Mouse (Mus musculus): ENCODE measurements at regions not wholly inside any gene's neighbourhood (a gene's known extent, or its start where the extent isn't known, plus 50 kb on each side); places are given as distances from the start of the nearest gene placed in this dataset.
A peak's percentile ranks its signal among the peaks of the same experiment; 100 is the strongest.

DNA sequence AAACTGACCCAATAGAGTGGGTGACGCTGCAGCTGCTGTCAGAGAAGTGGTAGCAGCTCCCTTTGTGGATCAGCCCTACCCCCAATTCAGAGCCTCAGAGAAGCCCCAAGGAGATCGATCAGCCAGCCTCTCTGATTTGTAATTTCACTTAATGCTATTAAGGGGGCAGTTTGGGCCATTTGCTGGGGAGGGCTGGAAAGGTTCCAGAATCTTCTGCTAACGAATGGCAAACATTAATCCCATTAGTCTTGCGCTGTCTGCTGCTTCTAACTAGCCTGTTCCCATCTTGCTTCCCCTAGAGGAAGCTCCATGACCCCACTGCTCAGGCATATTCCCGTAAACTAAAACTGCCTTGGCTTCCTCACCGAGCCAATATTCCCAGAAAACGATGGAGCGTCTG is 59.9 kb upstream of the Lrrn2 start:
- no peaks in the 10 kb centered on the region for H3K36me3 ChIP-seq (replicated peaks; ENCODE audit: low read length)
- TF ChIP-seq GATA1 (IDR thresholded peaks at IDR 0.05; ENCODE audit: borderline replicate concordance, low read length) (no peak), FLI1 (IDR thresholded peaks at IDR 0.05; ENCODE audit: low read length) (no peak)

DNA sequence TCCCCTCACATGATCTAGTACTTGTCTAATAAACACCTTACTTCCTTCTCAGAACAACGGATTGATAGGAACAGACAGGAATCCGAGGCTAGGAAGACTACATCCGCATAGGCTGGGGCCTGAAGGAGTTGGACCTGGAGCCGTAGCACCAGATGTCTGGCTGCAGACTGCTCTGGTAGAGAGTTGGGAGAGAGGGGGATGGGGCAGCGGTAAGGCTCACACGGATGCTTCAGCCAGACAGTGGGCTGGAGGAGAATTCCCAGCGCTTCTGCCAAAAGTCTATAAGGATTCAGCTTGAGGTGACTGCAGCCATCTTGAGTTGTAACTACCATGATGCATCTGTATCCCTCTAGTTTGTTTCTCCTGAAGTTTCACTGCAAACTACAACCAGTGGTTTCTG is 61.8 kb upstream of the Lrrn2 start:
- H3K27me3 ChIP-seq (replicated peaks): peaks cover 59% of the 10 kb centered on the region
- TF ChIP-seq GATA1 (IDR thresholded peaks at IDR 0.05; ENCODE audit: borderline replicate concordance, low read length) (no peak), FLI1 (IDR thresholded peaks at IDR 0.05; ENCODE audit: low read length) (no peak)
- no peaks in the 10 kb centered on the region; the same call in 1 of the 2 replicates for H3K4me1 ChIP-seq

More for the DNA sequence above, 59.9 kb upstream of the Lrrn2 start:
- Histone ChIP-seq H3K4me1 (no peaks in the 10 kb centered on the region), H3K9me3 (no peaks in the 10 kb centered on the region), H3K4me3 (replicated peaks) (no peak overlapping the region), H3K27me3 (replicated peaks) (peaks cover 46% of the 10 kb centered on the region)

DNA sequence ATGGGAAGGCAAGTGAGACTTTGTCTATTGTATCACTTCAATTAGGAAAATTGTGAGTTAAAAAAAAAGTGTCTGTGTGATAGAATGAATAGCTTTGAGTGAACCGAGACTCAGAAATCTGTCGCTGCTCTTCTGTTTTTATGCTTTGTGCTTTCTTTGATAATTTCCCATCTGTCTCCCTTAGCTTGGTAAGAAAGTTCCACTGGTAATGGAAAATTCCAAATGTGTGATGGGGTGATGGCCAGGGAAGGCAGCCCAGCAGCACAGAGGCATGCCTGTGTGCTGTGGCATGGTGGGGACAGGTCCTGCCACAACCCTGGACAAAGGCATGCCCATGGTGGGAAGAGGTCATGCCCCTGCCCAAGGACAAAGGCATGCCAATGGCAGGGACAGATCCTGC is 62.7 kb upstream of the Lrrn2 start:
- no peak for TF ChIP-seq GATA1 (IDR thresholded peaks at IDR 0.05; ENCODE audit: borderline replicate concordance, low read length)
- TF ChIP-seq FLI1 (IDR thresholded peaks at IDR 0.05; ENCODE audit: low read length): no peak
- no peak overlapping the region for H3K4me3 ChIP-seq (replicated peaks)
- no peaks in the 10 kb centered on the region for H3K36me3 ChIP-seq (replicated peaks; ENCODE audit: low read length)
- no peaks in the 10 kb centered on the region; the same call in 1 of the 2 replicates for H3K4me1 ChIP-seq
- peaks cover 65% of the 10 kb centered on the region for H3K27me3 ChIP-seq (replicated peaks)
- no peaks in the 10 kb centered on the region for H3K9me3 ChIP-seq

More for the DNA sequence above, 61.8 kb upstream of the Lrrn2 start:
- Histone ChIP-seq H3K9me3 (no peaks in the 10 kb centered on the region), H3K36me3 (replicated peaks; ENCODE audit: low read length) (no peaks in the 10 kb centered on the region), H3K4me3 (replicated peaks) (no peak overlapping the region)

DNA sequence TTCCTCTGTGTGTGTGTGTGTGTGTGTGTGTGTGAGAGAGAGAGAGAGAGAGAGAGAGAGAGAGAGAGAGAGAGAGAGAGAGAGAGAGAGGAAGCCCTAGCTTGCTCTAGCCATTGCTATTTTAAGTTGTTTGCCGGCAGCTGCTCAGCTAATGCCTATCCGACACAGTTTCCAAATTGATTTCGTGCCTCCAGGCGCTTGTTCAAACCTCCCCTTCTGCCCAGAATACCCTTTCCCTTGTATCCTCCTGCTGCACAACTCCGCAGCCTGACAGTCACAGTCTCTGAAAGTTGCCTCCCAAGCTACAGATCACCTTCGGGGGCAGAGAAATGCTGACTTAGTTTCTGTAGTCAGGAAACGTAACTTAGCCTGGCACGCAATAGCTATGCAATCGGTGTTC is 63.9 kb upstream of the Nfasc start:
- Histone ChIP-seq H3K27me3 (replicated peaks) (peaks cover 54% of the 10 kb centered on the region), H3K4me1 (no peaks in the 10 kb centered on the region; the same call in 1 of the 2 replicates), H3K4me3 (replicated peaks) (no peak overlapping the region), H3K9me3 (no peaks in the 10 kb centered on the region), H3K36me3 (replicated peaks; ENCODE audit: low read length) (no peaks in the 10 kb centered on the region)
- TF ChIP-seq FLI1 (IDR thresholded peaks at IDR 0.05; ENCODE audit: low read length) (no peak), GATA1 (IDR thresholded peaks at IDR 0.05; ENCODE audit: borderline replicate concordance, low read length) (no peak)

DNA sequence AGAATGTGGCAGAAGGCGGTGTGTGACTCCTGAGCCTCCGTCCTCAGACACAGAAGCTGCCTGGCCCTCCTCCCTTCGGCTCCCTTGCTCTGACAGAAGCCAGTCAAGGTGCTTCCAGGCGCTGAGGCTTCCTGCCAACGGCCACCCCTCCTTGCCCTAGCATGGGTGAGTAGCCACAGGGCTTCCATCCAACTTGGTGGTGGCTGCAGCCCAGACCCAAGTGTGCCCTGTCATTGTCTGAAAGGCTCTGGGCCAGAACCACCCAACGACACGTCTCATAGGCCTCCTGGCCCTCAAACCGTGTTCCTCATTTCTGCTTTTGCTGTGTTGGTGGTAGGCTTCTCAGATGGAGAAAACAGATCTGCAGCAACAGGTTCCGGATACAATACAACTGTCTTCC is 62.2 kb upstream of the Nfasc start:
- no peaks in the 10 kb centered on the region; the same call in 1 of the 2 replicates for H3K9me3 ChIP-seq
- TF ChIP-seq GATA1 (IDR thresholded peaks at IDR 0.05; ENCODE audit: borderline replicate concordance, low read length): no peak
- TF ChIP-seq FLI1 (IDR thresholded peaks at IDR 0.05; ENCODE audit: low read length): no peak
- peaks cover 4% of the 10 kb centered on the region; the same call in 1 of the 2 replicates for H3K4me1 ChIP-seq
- peaks cover 60% of the 10 kb centered on the region for H3K27me3 ChIP-seq (replicated peaks)
- H3K4me3 ChIP-seq (replicated peaks): no peak overlapping the region
- no peaks in the 10 kb centered on the region for H3K36me3 ChIP-seq (replicated peaks; ENCODE audit: low read length)

DNA sequence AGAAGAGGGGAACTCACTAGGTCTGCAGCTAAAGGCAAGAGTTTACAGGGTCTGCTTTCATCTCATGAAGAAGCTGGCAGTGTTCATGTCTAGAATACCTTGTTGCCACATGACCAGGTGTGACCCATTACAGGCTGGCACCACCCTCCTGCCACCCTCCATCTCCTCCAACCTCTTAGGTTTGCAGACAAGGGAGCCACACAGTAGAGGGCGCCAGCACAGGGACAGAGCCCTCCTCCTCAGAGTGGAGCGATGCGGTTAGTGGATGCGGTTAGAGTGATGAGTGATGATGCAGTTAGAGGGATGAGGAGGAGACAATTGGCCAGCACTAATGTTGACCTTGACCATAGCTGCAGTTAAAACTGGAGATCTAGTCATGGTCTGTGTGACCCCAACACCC is 60.8 kb upstream of the Nfasc start:
- peaks cover 57% of the 10 kb centered on the region for H3K27me3 ChIP-seq (replicated peaks)
- no peaks in the 10 kb centered on the region for H3K36me3 ChIP-seq (replicated peaks; ENCODE audit: low read length)
- TF ChIP-seq FLI1 (IDR thresholded peaks at IDR 0.05; ENCODE audit: low read length) (no peak), GATA1 (IDR thresholded peaks at IDR 0.05; ENCODE audit: borderline replicate concordance, low read length) (no peak)
- H3K9me3 ChIP-seq: no peaks in the 10 kb centered on the region; the same call in 1 of the 2 replicates
- peaks cover 4% of the 10 kb centered on the region; the same call in 1 of the 2 replicates for H3K4me1 ChIP-seq
- no peak overlapping the region for H3K4me3 ChIP-seq (replicated peaks)

DNA sequence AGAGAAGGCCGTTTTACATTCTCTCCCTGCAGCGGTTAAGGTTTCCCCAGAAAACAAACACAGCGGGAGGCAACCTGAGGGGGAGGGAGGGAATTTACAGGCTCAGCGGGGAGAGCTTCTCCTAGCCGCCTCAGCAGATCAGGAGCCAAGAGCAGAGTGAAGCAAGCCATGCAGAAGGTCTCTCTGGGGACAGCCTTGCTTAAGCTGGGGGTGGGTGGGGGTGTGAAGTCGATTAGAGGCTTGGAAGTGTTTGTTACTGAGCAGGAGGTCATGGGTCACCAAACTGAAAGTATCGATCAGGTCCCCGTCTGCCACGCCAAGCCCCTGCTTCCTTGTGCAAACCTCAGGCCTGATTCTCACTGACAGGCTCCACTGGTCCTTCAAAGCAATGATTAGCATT is 58.7 kb upstream of the Nfasc start:
- Histone ChIP-seq H3K4me1 (peaks cover 4% of the 10 kb centered on the region; the same call in 1 of the 2 replicates), H3K27me3 (replicated peaks) (peaks cover 51% of the 10 kb centered on the region), H3K9me3 (no peaks in the 10 kb centered on the region; the same call in 1 of the 2 replicates), H3K36me3 (replicated peaks; ENCODE audit: low read length) (no peaks in the 10 kb centered on the region), H3K4me3 (replicated peaks) (no peak overlapping the region)
- TF ChIP-seq GATA1 (IDR thresholded peaks at IDR 0.05; ENCODE audit: borderline replicate concordance, low read length) (no peak), FLI1 (IDR thresholded peaks at IDR 0.05; ENCODE audit: low read length) (no peak)

DNA sequence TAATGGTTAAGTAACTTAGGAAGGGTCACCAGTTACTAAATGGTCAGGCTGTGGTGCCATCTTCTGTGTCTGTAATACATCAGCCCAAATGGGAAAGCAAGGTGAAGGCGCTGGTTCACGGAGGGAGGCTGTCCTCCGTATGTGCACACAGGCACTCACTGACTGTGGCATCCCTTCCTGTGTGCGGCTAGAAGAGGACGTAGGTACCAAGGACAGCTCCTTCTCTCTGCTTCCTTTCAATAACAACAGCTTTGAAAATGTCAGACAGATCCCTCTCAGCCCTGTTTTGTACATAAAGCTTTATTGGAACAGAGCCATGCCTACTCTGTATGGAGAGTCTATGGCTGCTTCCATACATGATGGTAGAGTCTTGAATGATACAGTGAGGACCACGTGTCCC is 57.7 kb upstream of the Nfasc start:
- TF ChIP-seq FLI1 (IDR thresholded peaks at IDR 0.05; ENCODE audit: low read length) (no peak), GATA1 (IDR thresholded peaks at IDR 0.05; ENCODE audit: borderline replicate concordance, low read length) (no peak)
- H3K27me3 ChIP-seq (replicated peaks): peaks cover 49% of the 10 kb centered on the region
- H3K36me3 ChIP-seq (replicated peaks; ENCODE audit: low read length): no peaks in the 10 kb centered on the region
- no peaks in the 10 kb centered on the region; the same call in 1 of the 2 replicates for H3K9me3 ChIP-seq
- H3K4me3 ChIP-seq (replicated peaks): peak overlapping the region; percentile 39
- H3K4me1 ChIP-seq: peaks cover 4% of the 10 kb centered on the region; the same call in 1 of the 2 replicates

DNA sequence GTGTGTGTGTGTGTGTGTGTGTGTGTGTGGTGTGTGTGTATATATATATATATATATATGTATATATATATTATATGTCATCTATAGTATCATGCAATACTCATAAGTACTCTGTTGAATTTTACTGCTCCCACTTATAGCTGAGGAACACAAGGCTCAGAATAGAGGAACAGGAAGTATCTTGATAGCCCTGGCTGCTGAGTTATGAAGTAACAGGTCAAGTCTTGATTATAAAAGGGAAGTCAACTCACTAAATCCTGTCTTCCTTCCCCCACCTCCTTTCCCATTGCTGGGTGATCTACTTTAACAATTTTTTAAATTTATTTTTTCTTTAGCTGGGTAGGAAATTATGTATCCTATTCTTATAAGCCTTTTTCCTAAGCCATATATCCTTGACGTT is 52.9 kb upstream of the Nfasc start:
- Histone ChIP-seq H3K27me3 (replicated peaks) (peaks cover 14% of the 10 kb centered on the region), H3K36me3 (replicated peaks; ENCODE audit: low read length) (no peaks in the 10 kb centered on the region), H3K4me1 (no peaks in the 10 kb centered on the region), H3K4me3 (replicated peaks) (no peak overlapping the region), H3K9me3 (no peaks in the 10 kb centered on the region; the same call in 1 of the 2 replicates)
- TF ChIP-seq FLI1 (IDR thresholded peaks at IDR 0.05; ENCODE audit: low read length) (no peak), GATA1 (IDR thresholded peaks at IDR 0.05; ENCODE audit: borderline replicate concordance, low read length) (no peak)

All from megakaryocyte, embryonic 14.5 days (primary cell).